ENCODE assay signal across 11 mouse cellular contexts in genomic region chr6:87037826-87038620, GRCm38 (mm10). TPM values are rescaled to one million over a fixed set of nuclear protein-coding genes. Genes with fewer than 3 reads are reported as not detected.
A peak's percentile ranks its signal among the peaks of the same experiment; 100 is the strongest.
DNase-seq lines count a peak whose midpoint lies in the region.
"Had no signal": no experiment of that assay in that cellular context is flagged by ENCODE, and none has a peak within 500 bp of the region (broad histone marks: within the 10 kb centered on the region; RNA-seq: fewer than 3 reads in every experiment).

No protein-coding gene starts in this region.

- no peaks in the 10 kb centered on the region for H3K9me3 ChIP-seq in midbrain, embryonic 10.5 days (replicated peaks)

- no peaks in the 10 kb centered on the region for H3K27me3 ChIP-seq in splenic B cell, adult 2 months (ENCODE audit: control insufficient read depth, insufficient read depth, low read length, poor library complexity, severe bottlenecking)
- no peaks in the 10 kb centered on the region for H3K27me3 ChIP-seq in midbrain, embryonic 10.5 days (ENCODE audit: low read depth, poor library complexity, severe bottlenecking)
- H3K27me3 ChIP-seq: forebrain, embryonic 13.5 days had no signal

- no peak overlapping the region for H3K27ac ChIP-seq in midbrain, embryonic 10.5 days (replicated peaks)
- H3K27ac ChIP-seq: embryonic facial prominence, embryonic 10.5 days; forebrain, embryonic 13.5 days had no signal

- no peaks in the 10 kb centered on the region for H3K36me3 ChIP-seq in splenic B cell, adult 2 months (ENCODE audit: control insufficient read depth, insufficient read depth, low read length, poor library complexity, severe bottlenecking)
- H3K36me3 ChIP-seq in midbrain, embryonic 10.5 days = no peaks in the 10 kb centered on the region; the same call in 1 of the 2 replicates
- H3K36me3 ChIP-seq: embryonic facial prominence, embryonic 10.5 days had no signal

- peaks cover 2% of the 10 kb centered on the region; the same call in 1 of the 2 replicates for H3K4me1 ChIP-seq in midbrain, embryonic 10.5 days

- DNase-seq in adrenal gland, adult (ENCODE audit: inconsistent age in 2 of 2, low spot score in 1 of 2) = peak; percentile 57 to 76
- no peak for DNase-seq in adrenal gland, adult 18-20 months (ENCODE audit: low spot score in 2 of 2)
- DNase-seq in lung, postnatal 10 days = peak; percentile 24
- no peak for DNase-seq in lung, postnatal 36 days
- peak; percentile 92 for DNase-seq in induced T-regulatory cell, adult 2 months (ENCODE audit: low read depth)
- peak; percentile 15 for DNase-seq in splenic B cell, adult 2 months (ENCODE audit: low read depth, low spot score)
- no peak for DNase-seq in midbrain, embryonic 10.5 days (ENCODE audit: low spot score)
- DNase-seq in yolk sac, embryonic 10.5 days (ENCODE audit: low spot score) = no peak
- DNase-seq: cerebellum, adult 11 months had no signal

- H3K4me3 ChIP-seq in midbrain, embryonic 10.5 days = no peak overlapping the region
- H3K4me3 ChIP-seq: embryonic facial prominence, embryonic 10.5 days; forebrain, embryonic 13.5 days had no signal

- WGBS in midbrain, embryonic 10.5 days = 91% methylated on average over 10 of the region's 10 CpGs

RNA-seq across cellular contexts. Expression of gene Gfpt1, which starts 4.6 kb away (rescaled TPM):
- total RNA-seq in adrenal gland, adult 18-20 months (2021) = 10 to 100 TPM; 50.0 to 52.9 TPM
- 11.5 and 13.3 TPM in 2 replicates for polyA plus RNA-seq in midbrain, embryonic 10.5 days (2016; fragmentation: Nextera tagmentation; extraction: Ambion mirVana)

RNA-seq across cellular contexts. Expression of gene Nfu1, which starts 29.0 kb away (rescaled TPM):
- total RNA-seq in adrenal gland, adult 18-20 months (2021) = 10 to 100 TPM; 76.6 to 86.9 TPM
- 88.3 and 93.9 TPM in 2 replicates for polyA plus RNA-seq in midbrain, embryonic 10.5 days (2016; fragmentation: Nextera tagmentation; extraction: Ambion mirVana)

Comparison
In these comparisons a context has a peak if more than half of its experiments do, and no peak if none do; other contexts are left out.
1. DNase-seq: peak in adrenal gland, adult (2 of 2), lung, postnatal 10 days (single experiment), induced T-regulatory cell, adult 2 months (single experiment) and splenic B cell, adult 2 months (single experiment); none in adrenal gland, adult 18-20 months (0 of 2), lung, postnatal 36 days (single experiment), midbrain, embryonic 10.5 days (single experiment) and yolk sac, embryonic 10.5 days (single experiment).